Mouse (Mus musculus) heart, embryonic 10.5 days (tissue): ENCODE results near the gene Nop2. TPM values are rescaled to one million over a fixed set of nuclear protein-coding genes. Genes with fewer than 3 reads are reported as not detected.
A peak's percentile ranks its signal among the peaks of the same experiment; 100 is the strongest.

Experiments
- DNase-seq: peaks from one replicate; pipeline ENCODE4 v3.0.0-alpha.2; 2017; ENCODE audit warnings: low spot score
- H3K27ac ChIP-seq: fragments of 300-500 bp; sonication (generic); 2 replicates; pipeline ENCODE4 v1.5.1; 2016; ENCODE audit warnings: mild to moderate bottlenecking
- H3K27me3 ChIP-seq: fragments of 300-500 bp; sonication (generic); 2 replicates; pipeline ENCODE4 v1.6.1; 2016; ENCODE audit warnings: mild to moderate bottlenecking; ENCODE audit not compliant: poor library complexity, insufficient read depth, severe bottlenecking
- H3K36me3 ChIP-seq: fragments of 300-500 bp; sonication (generic); 2 replicates; pipeline ENCODE4 v1.6.1; 2016; ENCODE audit warnings: mild to moderate bottlenecking, moderate library complexity
- H3K4me1 ChIP-seq: fragments of 300-500 bp; sonication (generic); 2 replicates; pipeline ENCODE4 v1.6.1; 2016; ENCODE audit warnings: mild to moderate bottlenecking
- H3K4me3 ChIP-seq: fragments of 300-500 bp; sonication (generic); 2 replicates; pipeline ENCODE4 v1.5.1; 2016; ENCODE audit warnings: mild to moderate bottlenecking, moderate library complexity
- H3K9me3 ChIP-seq: fragments of 300-500 bp; sonication (generic); 2 replicates; pipeline ENCODE4 v1.6.1; 2016; ENCODE audit warnings: mild to moderate bottlenecking, moderate library complexity
- WGBS: fragments of 180-500 bp; shearing (Covaris S2); methylation state at CpG from one replicate; pipeline ENCODE4 v1.1.7; 2016; 5-methylcytosine and 5-hydroxymethylcytosine counted together
- polyA plus RNA-seq: library from polyadenylated mRNA; unstranded; fragments of >200 nt; fragmentation: Nextera tagmentation; extraction: Ambion mirVana; gene quantifications from 2 replicates; pipeline ENCODE4 v1.2.1, GENCODE M21; 2016

Gene Nop2
- polyA plus RNA-seq, result 73.2 and 92.7 TPM in 2 replicates

- WGBS, result under 1% methylated on average over 66 of the region's 66 CpGs
- Histone ChIP-seq H3K27ac (peak within 1 kb of the TSS; percentile 92), H3K36me3 (peaks cover 74% of the 10 kb centered on the region), H3K4me1 (peaks cover 11% of the 10 kb centered on the region), H3K4me3 (peak within 1 kb of the TSS; percentile 92), H3K27me3 (no peaks in the 10 kb centered on the region), H3K9me3 (no peaks in the 10 kb centered on the region)
- DNase-seq, result peak; percentile 96
These were observed at the start of gene Nop2 for GRCm38 (mm10) chr6:125131302-125132156. Gene Nop2, plus strand, starts transcription at chr6:125131909.

GRCm38 (mm10) chr6:125082801-125083386 is 48.8 kb upstream of the Nop2 start:
- Histone ChIP-seq H3K4me3 (no peak overlapping the region), H3K36me3 (no peaks in the 10 kb centered on the region), H3K9me3 (no peaks in the 10 kb centered on the region), H3K27me3 (peaks cover 27% of the 10 kb centered on the region; the same call in 1 of the 2 replicates), H3K27ac (no peak overlapping the region), H3K4me1 (peaks cover 16% of the 10 kb centered on the region)
- 86% methylated on average over 7 of the region's 7 CpGs for WGBS
- no peak for DNase-seq

GRCm38 (mm10) chr6:125084424-125084823 is 47.3 kb upstream of the Nop2 start:
- Histone ChIP-seq H3K36me3 (no peaks in the 10 kb centered on the region), H3K4me1 (peaks cover 27% of the 10 kb centered on the region), H3K4me3 (no peak overlapping the region), H3K27me3 (peaks cover 27% of the 10 kb centered on the region; the same call in 1 of the 2 replicates), H3K9me3 (no peaks in the 10 kb centered on the region), H3K27ac (peak overlapping the region; percentile 42; the same call in 1 of the 2 replicates)
- WGBS, result 11% methylated on average over 4 of the region's 4 CpGs
- DNase-seq, result no peak

- WGBS, result 83% methylated on average over 3 of the region's 3 CpGs
- H3K27me3 ChIP-seq, result peaks cover 7% of the 10 kb centered on the region; the same call in 1 of the 2 replicates
- peak overlapping the region; percentile 90 for H3K27ac ChIP-seq
- peaks cover 34% of the 10 kb centered on the region for H3K4me1 ChIP-seq
- no peak overlapping the region for H3K4me3 ChIP-seq
- H3K36me3 ChIP-seq, result no peaks in the 10 kb centered on the region
- no peak for DNase-seq
- H3K9me3 ChIP-seq, result no peaks in the 10 kb centered on the region
These were observed 43.8 kb upstream of the Nop2 start for GRCm38 (mm10) chr6:125087937-125088336.

GRCm38 (mm10) chr6:125088561-125089321 is 43.0 kb upstream of the Nop2 start:
- 5% methylated on average over 20 of the region's 20 CpGs for WGBS

GRCm38 (mm10) chr6:125089521-125090321 is 42.0 kb upstream of the Nop2 start:
- H3K4me3 ChIP-seq, result peak overlapping the region; percentile 48
- no peaks in the 10 kb centered on the region for H3K27me3 ChIP-seq
- H3K4me1 ChIP-seq, result peaks cover 26% of the 10 kb centered on the region
- H3K9me3 ChIP-seq, result no peaks in the 10 kb centered on the region
- no peaks in the 10 kb centered on the region for H3K36me3 ChIP-seq
- peak overlapping the region; percentile 90 for H3K27ac ChIP-seq
- 4% methylated on average over 15 of the region's 15 CpGs for WGBS
- peak; percentile 92 for DNase-seq

More at GRCm38 (mm10) chr6:125088561-125089321, 43.0 kb upstream of the Nop2 start:
- Histone ChIP-seq H3K27me3 (no peaks in the 10 kb centered on the region), H3K4me1 (peaks cover 32% of the 10 kb centered on the region), H3K36me3 (no peaks in the 10 kb centered on the region), H3K9me3 (no peaks in the 10 kb centered on the region), H3K4me3 (peak overlapping the region; percentile 48), H3K27ac (peak overlapping the region; percentile 90)
- DNase-seq, result peak; percentile 94

- H3K36me3 ChIP-seq, result no peaks in the 10 kb centered on the region
- peak overlapping the region; percentile 48 for H3K4me3 ChIP-seq
- H3K27me3 ChIP-seq, result no peaks in the 10 kb centered on the region
- WGBS, result 57% methylated on average over 10 of the region's 10 CpGs
- peak overlapping the region; percentile 90 for H3K27ac ChIP-seq
- no peak for DNase-seq
- peaks cover 34% of the 10 kb centered on the region for H3K4me1 ChIP-seq
- H3K9me3 ChIP-seq, result no peaks in the 10 kb centered on the region
These were observed 41.2 kb upstream of the Nop2 start for GRCm38 (mm10) chr6:125090341-125091085.

- H3K36me3 ChIP-seq, result no peaks in the 10 kb centered on the region
- DNase-seq, result no peak
- 85% methylated on average over 5 of the region's 5 CpGs for WGBS
- H3K4me1 ChIP-seq, result peaks cover 41% of the 10 kb centered on the region
- H3K27me3 ChIP-seq, result no peaks in the 10 kb centered on the region
- no peaks in the 10 kb centered on the region for H3K9me3 ChIP-seq
- no peak overlapping the region for H3K4me3 ChIP-seq
- peak overlapping the region; percentile 42; the same call in 1 of the 2 replicates for H3K27ac ChIP-seq
These were observed 39.3 kb upstream of the Nop2 start for GRCm38 (mm10) chr6:125092372-125092771.

GRCm38 (mm10) chr6:125094843-125095242 is 36.9 kb upstream of the Nop2 start:
- no peak for DNase-seq
- no peaks in the 10 kb centered on the region for H3K27me3 ChIP-seq
- peak overlapping the region; percentile 98; the same call in 1 of the 2 replicates for H3K27ac ChIP-seq
- WGBS, result 66% methylated on average over 3 of the region's 3 CpGs
- H3K4me1 ChIP-seq, result peaks cover 50% of the 10 kb centered on the region
- peaks cover 19% of the 10 kb centered on the region for H3K36me3 ChIP-seq
- no peaks in the 10 kb centered on the region for H3K9me3 ChIP-seq
- H3K4me3 ChIP-seq, result no peak overlapping the region

- peaks cover 50% of the 10 kb centered on the region for H3K4me1 ChIP-seq
- H3K27ac ChIP-seq, result peak within 1 kb of the TSS; percentile 98
- no peaks in the 10 kb centered on the region for H3K27me3 ChIP-seq
- H3K36me3 ChIP-seq, result peaks cover 27% of the 10 kb centered on the region
- peak; percentile 96 for DNase-seq
- WGBS, result 2% methylated on average over 45 of the region's 45 CpGs
- peak within 1 kb of the TSS; percentile 98 for H3K4me3 ChIP-seq
- H3K9me3 ChIP-seq, result no peaks in the 10 kb centered on the region
These were observed 36.1 kb upstream of the Nop2 start, which contains the start of gene Chd4 for GRCm38 (mm10) chr6:125095391-125096278. Gene Chd4, plus strand, starts transcription at chr6:125095981.

- H3K36me3 ChIP-seq, result peaks cover 33% of the 10 kb centered on the region
- H3K4me1 ChIP-seq, result peaks cover 54% of the 10 kb centered on the region
- peak overlapping the region; percentile 98 for H3K27ac ChIP-seq
- WGBS, result under 1% methylated on average over 18 of the region's 32 CpGs
- no peak for DNase-seq
- no peaks in the 10 kb centered on the region for H3K27me3 ChIP-seq
- peak overlapping the region; percentile 98 for H3K4me3 ChIP-seq
- no peaks in the 10 kb centered on the region for H3K9me3 ChIP-seq
These were observed 35.5 kb upstream of the Nop2 start for GRCm38 (mm10) chr6:125096279-125096596.
